Mouse (Mus musculus): ENCODE measurements at regions not wholly inside any gene's neighbourhood (a gene's known extent, or its start where the extent isn't known, plus 50 kb on each side); places are given as distances from the start of the nearest gene placed in this dataset.

DNA sequence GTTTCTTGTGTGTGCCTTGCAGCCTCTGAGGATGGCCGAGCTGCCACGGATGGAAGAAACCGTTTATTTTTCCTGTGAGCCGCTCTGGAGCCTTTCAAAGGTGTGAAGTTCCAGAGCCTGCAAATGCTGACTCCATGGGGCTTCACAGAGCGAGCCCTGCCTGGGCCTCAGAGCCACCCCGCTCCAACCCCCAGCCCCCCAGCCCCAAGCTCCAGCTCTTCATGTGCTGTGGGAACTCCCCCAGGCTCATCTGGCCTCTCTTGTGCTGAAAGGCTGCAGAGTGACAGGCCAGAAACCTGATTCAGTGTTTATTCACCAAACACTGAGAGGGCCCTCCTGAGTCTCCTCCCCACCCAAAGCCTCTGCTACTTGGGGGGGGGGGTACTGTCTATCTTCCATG, 141.2 kb upstream of the Gm12830 start:
- no peak overlapping the region for H3K4me3 ChIP-seq (ENCODE audit: extremely low read depth, insufficient read depth, insufficient read length)
- TF ChIP-seq CTCF (IDR thresholded peaks at IDR 0.05; ENCODE audit: extremely low read depth, insufficient read depth, insufficient read length, insufficient replicate concordance) (no peak), POLR2A (IDR thresholded peaks at IDR 0.05; ENCODE audit: low read depth, low read length) (no peak)
- no peak overlapping the region for H3K27ac ChIP-seq (ENCODE audit: insufficient read depth, low read length)
- H3K36me3 ChIP-seq (ENCODE audit: control insufficient read depth, insufficient read depth, low read length) = no peaks in the 10 kb centered on the region
- no peak for DNase-seq (ENCODE audit: low read depth in 1 of 2, low spot score in 2 of 2)
- no peaks in the 10 kb centered on the region; the same call in 1 of the 2 replicates for H3K4me1 ChIP-seq (ENCODE audit: control insufficient read depth, insufficient read depth, insufficient read length)
- H3K27me3 ChIP-seq (ENCODE audit: control insufficient read depth, insufficient read depth, low read length) = no peaks in the 10 kb centered on the region
- 81% methylated on average over 6 of the region's 6 CpGs for WGBS

DNA sequence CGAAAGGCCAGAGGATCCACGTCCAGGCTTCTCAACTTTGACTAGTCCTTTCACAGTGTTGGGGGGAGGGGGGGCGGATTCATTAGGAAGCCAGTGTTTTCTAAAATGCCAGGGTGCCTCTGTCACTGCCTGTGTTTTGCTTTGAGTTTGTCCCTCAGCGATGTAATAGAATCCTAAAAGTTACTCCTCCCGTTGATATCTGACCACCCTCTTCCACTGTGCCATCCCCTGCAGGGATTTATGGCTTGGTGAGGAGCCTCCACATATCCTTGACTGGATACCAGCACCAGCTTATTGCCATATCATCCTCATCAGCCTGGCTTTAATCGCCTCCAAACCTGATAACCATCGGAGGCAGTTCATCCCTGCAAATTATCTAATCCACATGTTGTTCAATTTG, 138.6 kb upstream of the Gm12830 start:
- 90% methylated on average over 7 of the region's 7 CpGs for WGBS
- no peak for DNase-seq (ENCODE audit: low read depth in 1 of 2, low spot score in 2 of 2)
- Histone ChIP-seq H3K36me3 (ENCODE audit: control insufficient read depth, insufficient read depth, low read length) (no peaks in the 10 kb centered on the region), H3K27me3 (ENCODE audit: control insufficient read depth, insufficient read depth, low read length) (no peaks in the 10 kb centered on the region), H3K4me1 (ENCODE audit: control insufficient read depth, insufficient read depth, insufficient read length) (no peaks in the 10 kb centered on the region; the same call in 1 of the 2 replicates), H3K4me3 (ENCODE audit: extremely low read depth, insufficient read depth, insufficient read length) (no peak overlapping the region), H3K27ac (ENCODE audit: insufficient read depth, low read length) (no peak overlapping the region)
- TF ChIP-seq CTCF (IDR thresholded peaks at IDR 0.05; ENCODE audit: extremely low read depth, insufficient read depth, insufficient read length, insufficient replicate concordance) = no peak
- no peak for TF ChIP-seq POLR2A (IDR thresholded peaks at IDR 0.05; ENCODE audit: low read depth, low read length)

- WGBS = 87% methylated on average over 5 of the region's 5 CpGs
- Histone ChIP-seq H3K4me3 (ENCODE audit: extremely low read depth, insufficient read depth, insufficient read length) (no peak overlapping the region), H3K4me1 (ENCODE audit: control insufficient read depth, insufficient read depth, insufficient read length) (no peaks in the 10 kb centered on the region; the same call in 1 of the 2 replicates), H3K27me3 (ENCODE audit: control insufficient read depth, insufficient read depth, low read length) (no peaks in the 10 kb centered on the region), H3K36me3 (ENCODE audit: control insufficient read depth, insufficient read depth, low read length) (no peaks in the 10 kb centered on the region), H3K27ac (ENCODE audit: insufficient read depth, low read length) (no peak overlapping the region)
- TF ChIP-seq POLR2A (IDR thresholded peaks at IDR 0.05; ENCODE audit: low read depth, low read length) = no peak
- no peak for TF ChIP-seq CTCF (IDR thresholded peaks at IDR 0.05; ENCODE audit: extremely low read depth, insufficient read depth, insufficient read length, insufficient replicate concordance)
- DNase-seq (ENCODE audit: low read depth in 1 of 2, low spot score in 2 of 2) = no peak
These were observed 137.8 kb upstream of the Gm12830 start for GRCm38 (mm10) chr4:114683696-114684095.

DNA sequence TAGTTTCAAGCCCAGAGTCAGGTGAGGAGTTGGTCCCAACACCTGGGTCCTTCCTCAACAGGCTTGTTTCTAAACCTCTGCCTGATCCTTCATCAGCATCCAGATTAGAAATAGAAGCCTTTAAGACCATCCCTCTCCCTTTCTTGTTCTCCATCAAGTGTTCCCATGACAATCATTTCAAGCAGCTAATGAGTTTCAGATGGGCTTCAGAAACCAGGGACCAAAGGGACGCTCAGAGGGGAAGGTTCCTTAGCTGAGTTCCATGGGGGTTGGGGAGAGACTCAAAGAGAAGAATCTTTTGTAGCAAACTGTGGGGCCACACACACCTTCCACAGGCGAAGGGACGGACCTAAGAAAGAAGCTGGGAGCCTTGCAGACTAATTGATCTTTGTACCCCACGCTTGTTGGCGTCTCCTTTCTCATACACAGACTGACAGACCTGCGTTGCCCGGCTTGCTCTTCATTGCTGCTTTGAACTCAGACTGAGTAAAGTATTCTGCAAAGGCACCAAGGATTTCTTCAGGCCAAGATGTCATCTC, 136.6 kb upstream of the Gm12830 start:
- no peak for DNase-seq (ENCODE audit: low read depth in 1 of 2, low spot score in 2 of 2)
- Histone ChIP-seq H3K27me3 (ENCODE audit: control insufficient read depth, insufficient read depth, low read length) (no peaks in the 10 kb centered on the region), H3K4me3 (ENCODE audit: extremely low read depth, insufficient read depth, insufficient read length) (no peak overlapping the region), H3K36me3 (ENCODE audit: control insufficient read depth, insufficient read depth, low read length) (no peaks in the 10 kb centered on the region), H3K4me1 (ENCODE audit: control insufficient read depth, insufficient read depth, insufficient read length) (no peaks in the 10 kb centered on the region; the same call in 1 of the 2 replicates), H3K27ac (ENCODE audit: insufficient read depth, low read length) (no peak overlapping the region)
- 85% methylated on average over 7 of the region's 7 CpGs for WGBS
- no peak for TF ChIP-seq CTCF (IDR thresholded peaks at IDR 0.05; ENCODE audit: extremely low read depth, insufficient read depth, insufficient read length, insufficient replicate concordance)
- no peak for TF ChIP-seq POLR2A (IDR thresholded peaks at IDR 0.05; ENCODE audit: low read depth, low read length)

GRCm38 (mm10) chr4:114685454-114685853, 136.1 kb upstream of the Gm12830 start:
- DNase-seq (ENCODE audit: low read depth in 1 of 2, low spot score in 2 of 2) = no peak
- Histone ChIP-seq H3K4me1 (ENCODE audit: control insufficient read depth, insufficient read depth, insufficient read length) (no peaks in the 10 kb centered on the region; the same call in 1 of the 2 replicates), H3K4me3 (ENCODE audit: extremely low read depth, insufficient read depth, insufficient read length) (no peak overlapping the region), H3K27ac (ENCODE audit: insufficient read depth, low read length) (no peak overlapping the region), H3K36me3 (ENCODE audit: control insufficient read depth, insufficient read depth, low read length) (no peaks in the 10 kb centered on the region), H3K27me3 (ENCODE audit: control insufficient read depth, insufficient read depth, low read length) (no peaks in the 10 kb centered on the region)
- TF ChIP-seq POLR2A (IDR thresholded peaks at IDR 0.05; ENCODE audit: low read depth, low read length) (no peak), CTCF (IDR thresholded peaks at IDR 0.05; ENCODE audit: extremely low read depth, insufficient read depth, insufficient read length, insufficient replicate concordance) (peak; percentile 10; the same call in 1 of the 2 replicates)
- 7% methylated on average over 11 of the region's 11 CpGs for WGBS

- Histone ChIP-seq H3K36me3 (ENCODE audit: control insufficient read depth, insufficient read depth, low read length) (no peaks in the 10 kb centered on the region), H3K4me3 (ENCODE audit: extremely low read depth, insufficient read depth, insufficient read length) (no peak overlapping the region), H3K27ac (ENCODE audit: insufficient read depth, low read length) (no peak overlapping the region), H3K27me3 (ENCODE audit: control insufficient read depth, insufficient read depth, low read length) (no peaks in the 10 kb centered on the region), H3K4me1 (ENCODE audit: control insufficient read depth, insufficient read depth, insufficient read length) (no peaks in the 10 kb centered on the region; the same call in 1 of the 2 replicates)
- TF ChIP-seq POLR2A (IDR thresholded peaks at IDR 0.05; ENCODE audit: low read depth, low read length) (no peak), CTCF (IDR thresholded peaks at IDR 0.05; ENCODE audit: extremely low read depth, insufficient read depth, insufficient read length, insufficient replicate concordance) (no peak)
- 87% methylated on average over 4 of the region's 4 CpGs for WGBS
- no peak for DNase-seq (ENCODE audit: low read depth in 1 of 2, low spot score in 2 of 2)
These were observed 135.4 kb upstream of the Gm12830 start for GRCm38 (mm10) chr4:114686091-114686490.

DNA sequence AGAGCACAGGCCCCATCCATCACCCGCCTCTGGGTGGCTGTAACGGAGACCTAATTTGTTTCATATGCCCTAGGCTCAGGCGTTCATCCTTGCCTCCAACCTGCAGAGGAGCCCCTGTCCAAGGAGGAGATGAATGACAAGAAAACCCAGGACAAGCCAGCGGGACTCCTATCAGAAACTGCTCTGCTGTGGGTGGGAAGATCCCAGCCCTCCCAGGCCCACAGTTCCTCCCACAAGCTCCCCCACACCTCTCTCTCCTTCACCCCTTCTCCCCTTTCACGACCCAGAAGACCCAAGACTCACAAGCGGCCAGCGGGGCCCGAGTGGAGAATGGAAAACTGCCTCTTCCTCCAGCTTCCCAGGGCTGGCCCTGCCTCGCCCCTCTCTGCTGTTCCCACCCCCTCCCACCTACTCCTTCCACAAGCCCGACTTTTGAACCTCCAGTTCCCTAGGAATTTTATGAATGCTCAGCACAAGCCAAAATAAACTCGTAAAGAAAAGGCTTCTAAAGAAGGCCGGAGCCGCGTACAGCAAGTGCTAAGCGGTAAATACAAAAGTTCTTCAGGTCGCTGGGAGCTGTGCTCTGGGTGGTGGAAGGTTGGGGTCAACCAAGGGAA, 133.1 kb upstream of the Gm12830 start:
- Histone ChIP-seq H3K4me3 (ENCODE audit: extremely low read depth, insufficient read depth, insufficient read length) (no peak overlapping the region), H3K27ac (ENCODE audit: insufficient read depth, low read length) (no peak overlapping the region), H3K36me3 (ENCODE audit: control insufficient read depth, insufficient read depth, low read length) (no peaks in the 10 kb centered on the region), H3K4me1 (ENCODE audit: control insufficient read depth, insufficient read depth, insufficient read length) (no peaks in the 10 kb centered on the region; the same call in 1 of the 2 replicates), H3K27me3 (ENCODE audit: control insufficient read depth, insufficient read depth, low read length) (no peaks in the 10 kb centered on the region)
- WGBS = 79% methylated on average over 16 of the region's 16 CpGs
- DNase-seq (ENCODE audit: low read depth in 1 of 2, low spot score in 2 of 2) = no peak
- TF ChIP-seq CTCF (IDR thresholded peaks at IDR 0.05; ENCODE audit: extremely low read depth, insufficient read depth, insufficient read length, insufficient replicate concordance) (no peak), POLR2A (IDR thresholded peaks at IDR 0.05; ENCODE audit: low read depth, low read length) (no peak)
